Mouse (Mus musculus) liver, embryonic 11.5 days (tissue): ENCODE measurements around the gene OR5BS1P. TPM values are rescaled to one million over a fixed set of nuclear protein-coding genes. Genes with fewer than 3 reads are reported as not detected.

Experiments used
- ATAC-seq: fragments of 200-750 bp; cut with Nextera tagmentation; replicated peaks from 2 replicates; pipeline ENCODE4 v1.8.0; 2017; ENCODE audit warnings: moderate number of reproducible peaks, mild to moderate bottlenecking, moderate TSS enrichment, moderate library complexity; ENCODE audit not compliant: low FRiP score
- DNase-seq: peaks from one replicate; pipeline ENCODE4 v3.0.0-alpha.2; 2017; ENCODE audit warnings: low spot score
- H3K27ac ChIP-seq: fragments of 300-500 bp; sonication (generic); 2 replicates; pipeline ENCODE4 v1.5.1; 2014; ENCODE audit warnings: mild to moderate bottlenecking, low read depth, low read length, control low read depth
- H3K27me3 ChIP-seq: fragments of 300-500 bp; sonication (generic); replicated peaks from 2 replicates; pipeline ENCODE4 v1.6.1; 2014; ENCODE audit warnings: low read length, mixed read lengths; ENCODE audit not compliant: control insufficient read depth, insufficient read depth
- H3K36me3 ChIP-seq: fragments of 300-500 bp; sonication (generic); 2 replicates; pipeline ENCODE4 v1.6.1; 2014; ENCODE audit warnings: mild to moderate bottlenecking, low read length, moderate library complexity, mixed read lengths; ENCODE audit not compliant: control insufficient read depth, insufficient read depth
- H3K4me1 ChIP-seq: fragments of 300-500 bp; sonication (generic); replicated peaks from 2 replicates; pipeline ENCODE4 v1.6.1; 2014; ENCODE audit warnings: low read length, mixed read lengths; ENCODE audit not compliant: control insufficient read depth, insufficient read depth
- H3K4me2 ChIP-seq: fragments of 300-500 bp; sonication (generic); 2 replicates; pipeline ENCODE4 v1.6.1; 2014; ENCODE audit warnings: mild to moderate bottlenecking, control low read depth, moderate library complexity
- H3K4me3 ChIP-seq: fragments of 300-500 bp; sonication (generic); 2 replicates; pipeline ENCODE4 v1.5.1; 2014; ENCODE audit warnings: low read depth, low read length, control low read depth
- H3K9ac ChIP-seq: fragments of 300-500 bp; sonication (generic); 2 replicates; pipeline ENCODE4 v1.6.1; 2014; ENCODE audit warnings: low read depth, low read length, control low read depth
- H3K9me3 ChIP-seq: fragments of 300-500 bp; sonication (generic); 2 replicates; pipeline ENCODE4 v1.6.1; 2016; ENCODE audit warnings: low read length, inconsistent platforms, mixed read lengths; ENCODE audit not compliant: control insufficient read depth
- WGBS: fragments of 180-500 bp; shearing (Covaris S2); extraction: QIAGEN DNeasy Blood & Tissue Kit; methylation state at CpG from one replicate; pipeline ENCODE4 v1.1.7; 2014; 5-methylcytosine and 5-hydroxymethylcytosine counted together
- polyA plus RNA-seq: library from polyadenylated mRNA; unstranded; fragments of >200 nt; fragmentation: Nextera tagmentation; extraction: Ambion mirVana; gene quantifications from 2 replicates; pipeline ENCODE4 v1.2.1, GENCODE M21; 2014

OR5BS1P gene
- polyA plus RNA-seq, 1 experiment from 2014 or later, result not detected

DNA sequence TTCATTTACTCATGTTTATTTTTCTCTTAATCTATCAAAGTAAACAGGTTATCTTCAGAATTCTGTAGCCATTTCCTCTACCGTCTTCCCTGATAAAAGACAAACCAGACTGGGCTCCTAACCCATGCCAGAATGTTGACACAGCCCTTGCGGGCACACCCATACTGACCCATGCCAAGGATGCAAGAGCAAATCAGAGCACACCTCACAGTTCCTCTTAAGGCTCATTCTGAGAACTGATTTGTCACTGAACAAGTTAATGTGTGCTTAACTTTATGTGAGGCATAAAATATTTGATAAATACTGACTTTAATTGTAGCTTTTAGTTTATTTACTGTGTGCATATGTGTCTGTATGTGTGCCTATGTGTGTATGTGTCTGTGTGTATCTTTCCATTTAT is 21.6 kb downstream of the OR5BS1P start:
- Histone ChIP-seq H3K4me3 (no peak overlapping the region), H3K27me3 (no peaks in the 10 kb centered on the region), H3K4me2 (no peak overlapping the region), H3K4me1 (no peaks in the 10 kb centered on the region), H3K9me3 (no peaks in the 10 kb centered on the region), H3K9ac (no peak overlapping the region), H3K27ac (no peak overlapping the region), H3K36me3 (no peaks in the 10 kb centered on the region)
- WGBS, result 65% methylated on average over 2 of the region's 2 CpGs
- DNase-seq (no peak), ATAC-seq (no peak)

DNA sequence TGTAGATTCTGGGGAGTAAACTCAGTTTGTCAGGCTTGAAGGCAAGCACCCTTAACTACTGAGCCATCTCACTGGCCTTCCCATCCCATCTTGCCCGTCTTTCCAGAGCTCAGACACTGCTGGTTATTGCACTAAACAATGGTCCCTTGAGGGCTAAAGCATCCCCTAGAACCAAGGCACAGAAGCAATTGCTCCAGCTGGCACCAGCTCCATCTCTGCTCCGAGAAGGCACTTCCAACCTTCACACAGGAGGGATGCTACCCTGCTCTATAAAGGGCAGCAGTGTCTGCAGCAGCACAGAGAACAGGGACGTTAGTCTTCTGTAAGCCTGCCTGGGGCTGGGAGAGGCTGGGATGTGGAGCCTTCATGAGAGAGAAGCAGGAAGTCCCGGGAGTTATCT is 22.4 kb downstream of the OR5BS1P start, which contains the start of gene Olfr279:
Gene Olfr279, plus strand, starts transcription at position 301 of the 400 bp plus-strand sequence.
- Histone ChIP-seq H3K36me3 (no peaks in the 10 kb centered on the region), H3K9me3 (no peaks in the 10 kb centered on the region), H3K4me3 (no peak within 1 kb of the TSS), H3K4me2 (no peak within 1 kb of the TSS), H3K27me3 (no peaks in the 10 kb centered on the region), H3K27ac (no peak within 1 kb of the TSS), H3K9ac (no peak within 1 kb of the TSS), H3K4me1 (no peaks in the 10 kb centered on the region)
- DNase-seq, result no peak
- ATAC-seq, result no peak
- WGBS, result 53% methylated on average over 4 of the region's 4 CpGs

GRCm38 (mm10) chr15:98497631-98498030 is 27.9 kb downstream of the OR5BS1P start:
- Histone ChIP-seq H3K27me3 (no peaks in the 10 kb centered on the region), H3K36me3 (no peaks in the 10 kb centered on the region), H3K4me2 (no peak overlapping the region), H3K27ac (no peak overlapping the region), H3K9ac (no peak overlapping the region), H3K9me3 (no peaks in the 10 kb centered on the region), H3K4me3 (no peak overlapping the region), H3K4me1 (no peaks in the 10 kb centered on the region)
- 83% methylated on average over 17 of the region's 17 CpGs for WGBS
- DNase-seq, result no peak
- no peak for ATAC-seq

DNA sequence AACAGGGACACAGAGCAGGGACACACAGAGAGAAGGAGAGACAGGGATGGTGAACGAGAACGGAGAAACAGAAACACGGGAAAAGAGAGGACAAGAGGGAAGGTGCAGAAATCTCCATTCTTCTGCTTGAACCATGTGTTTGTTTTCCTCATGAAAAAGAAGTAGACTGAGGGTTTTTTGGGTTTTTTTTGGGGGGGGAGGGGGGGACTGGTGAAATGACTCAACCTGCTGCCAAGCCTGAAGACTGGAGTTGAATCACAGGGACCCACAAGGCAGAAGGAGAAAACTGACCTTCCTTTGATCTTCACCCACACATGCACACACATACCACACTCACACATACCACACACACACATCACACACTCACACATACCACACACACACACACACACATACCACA is 33.6 kb downstream of the OR5BS1P start:
- Histone ChIP-seq H3K27ac (no peak overlapping the region), H3K9me3 (no peaks in the 10 kb centered on the region), H3K4me2 (no peak overlapping the region), H3K4me1 (no peaks in the 10 kb centered on the region), H3K9ac (no peak overlapping the region), H3K36me3 (no peaks in the 10 kb centered on the region), H3K4me3 (no peak overlapping the region), H3K27me3 (no peaks in the 10 kb centered on the region)
- ATAC-seq (no peak), DNase-seq (no peak)
- 67% methylated on average over 3 of the region's 3 CpGs for WGBS

- Histone ChIP-seq H3K36me3 (no peaks in the 10 kb centered on the region), H3K4me2 (no peak overlapping the region), H3K27ac (no peak overlapping the region), H3K4me3 (no peak overlapping the region), H3K4me1 (no peaks in the 10 kb centered on the region), H3K27me3 (no peaks in the 10 kb centered on the region), H3K9me3 (no peaks in the 10 kb centered on the region), H3K9ac (no peak overlapping the region)
- DNase-seq, result peak; percentile 66
- peak; percentile 18; the same call in 1 of the 2 replicates for ATAC-seq
- 14% methylated on average over 18 of the region's 18 CpGs for WGBS
Observed at GRCm38 (mm10) chr15:98504514-98504913, 34.8 kb downstream of the OR5BS1P start.

- ATAC-seq, result no peak
- peaks cover 6% of the 10 kb centered on the region; the same call in 1 of the 2 replicates for H3K4me1 ChIP-seq
Observed at GRCm38 (mm10) chr15:98506253-98506957, 36.7 kb downstream of the OR5BS1P start.

DNA sequence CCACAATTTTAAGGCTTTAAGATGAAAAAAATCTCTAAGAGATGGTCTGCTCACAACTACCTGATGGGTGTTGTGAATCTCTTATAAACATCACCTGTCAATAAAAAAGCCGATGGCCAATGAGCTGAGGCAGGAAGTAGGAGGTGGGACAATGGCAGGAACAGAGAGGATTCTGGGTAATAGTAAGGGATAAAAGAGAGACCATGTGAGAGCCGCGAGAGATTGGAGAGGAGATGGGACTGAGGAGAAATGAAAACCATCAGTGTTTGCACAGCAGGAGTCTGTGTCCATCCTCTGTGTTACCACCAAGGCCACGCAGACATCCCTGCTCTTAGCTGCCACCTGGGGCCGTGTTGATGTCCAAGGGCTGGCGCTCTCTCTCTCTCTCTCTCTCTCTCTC is 37.6 kb downstream of the OR5BS1P start:
- H3K36me3 ChIP-seq, result no peaks in the 10 kb centered on the region
- no peaks in the 10 kb centered on the region for H3K9me3 ChIP-seq
- no peak overlapping the region for H3K4me3 ChIP-seq
- no peak for DNase-seq
- no peaks in the 10 kb centered on the region for H3K27me3 ChIP-seq
- no peak overlapping the region for H3K27ac ChIP-seq
- H3K4me2 ChIP-seq, result no peak overlapping the region
- WGBS, result 86% methylated on average over 6 of the region's 6 CpGs
- no peak overlapping the region for H3K9ac ChIP-seq
- H3K4me1 ChIP-seq, result peaks cover 6% of the 10 kb centered on the region; the same call in 1 of the 2 replicates
- no peak for ATAC-seq

More at GRCm38 (mm10) chr15:98506253-98506957, 36.7 kb downstream of the OR5BS1P start:
- Histone ChIP-seq H3K4me2 (no peak overlapping the region), H3K27me3 (no peaks in the 10 kb centered on the region), H3K9ac (no peak overlapping the region), H3K36me3 (no peaks in the 10 kb centered on the region), H3K27ac (no peak overlapping the region), H3K4me3 (no peak overlapping the region), H3K9me3 (no peaks in the 10 kb centered on the region)
- no peak for DNase-seq
- 60% methylated on average over 9 of the region's 9 CpGs for WGBS

DNA sequence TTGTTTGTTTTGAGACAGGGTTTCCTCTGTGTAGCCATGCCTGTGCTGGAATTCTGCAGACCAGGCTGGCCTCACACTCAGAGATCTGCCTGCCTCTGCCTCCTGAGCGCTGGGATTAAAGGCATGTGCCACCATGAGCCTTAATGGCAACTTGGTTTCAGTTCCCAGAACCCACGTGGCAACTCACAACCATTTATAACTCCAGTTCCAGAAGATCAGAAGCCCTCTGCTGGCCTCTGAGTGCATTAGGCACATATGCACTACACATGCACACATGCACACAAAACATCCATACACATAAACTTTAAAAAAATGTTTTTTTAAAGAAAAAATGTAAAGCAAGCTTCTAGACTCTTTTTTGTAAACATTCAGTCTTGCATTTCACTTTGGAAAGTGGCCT is 39.7 kb downstream of the OR5BS1P start:
- H3K4me2 ChIP-seq, result no peak overlapping the region
- no peak overlapping the region for H3K9ac ChIP-seq
- no peaks in the 10 kb centered on the region for H3K36me3 ChIP-seq
- WGBS, result 45% methylated on average over 2 of the region's 2 CpGs
- no peaks in the 10 kb centered on the region for H3K27me3 ChIP-seq
- no peak for DNase-seq
- H3K9me3 ChIP-seq, result no peaks in the 10 kb centered on the region
- no peak overlapping the region for H3K4me3 ChIP-seq
- no peak for ATAC-seq
- H3K27ac ChIP-seq, result no peak overlapping the region
- H3K4me1 ChIP-seq, result peaks cover 6% of the 10 kb centered on the region; the same call in 1 of the 2 replicates
